9 mouse cellular contexts compared by ENCODE assay signal in genomic region chr12:67220641-67221231, GRCm38 (mm10). TPM values are rescaled to one million over a fixed set of nuclear protein-coding genes. Genes with fewer than 3 reads are reported as not detected.
DNase-seq lines count a peak whose midpoint lies in the region; ATAC-seq and TF ChIP-seq lines count a peak whose summit lies in the region.
"Had no signal": no experiment of that assay in that cellular context is flagged by ENCODE, and none has a peak within 500 bp of the region (broad histone marks: within the 10 kb centered on the region; RNA-seq: fewer than 3 reads in every experiment).

No protein-coding gene starts in this region.

- H3K4me3 ChIP-seq in forebrain, embryonic 16.5 days (replicated peaks; ENCODE audit: low read length): peak overlapping the region; percentile 86
- H3K4me3 ChIP-seq in hindbrain, postnatal 0 days (ENCODE audit: low read length): peak overlapping the region; percentile 68
- peak overlapping the region; percentile 56 for H3K4me3 ChIP-seq in limb, embryonic 11.5 days (ENCODE audit: low read depth, low read length)
- H3K4me3 ChIP-seq: erythroblast, embryonic 14.5 days had no signal

- H3K9ac ChIP-seq in forebrain, embryonic 16.5 days (replicated peaks; ENCODE audit: low read depth, low read length): peak overlapping the region; percentile 92
- peak overlapping the region; percentile 73 for H3K9ac ChIP-seq in hindbrain, postnatal 0 days (replicated peaks; ENCODE audit: low read length)
- H3K9ac ChIP-seq in limb, embryonic 11.5 days (ENCODE audit: low read length): no peak overlapping the region

- WGBS in forebrain, embryonic 16.5 days: under 1% methylated on average over 40 of the region's 43 CpGs
- WGBS in hindbrain, postnatal 0 days: 1% methylated on average over 43 of the region's 43 CpGs
- WGBS in limb, embryonic 11.5 days: under 1% methylated on average over 43 of the region's 43 CpGs

- peak overlapping the region; percentile 90 for H3K4me2 ChIP-seq in forebrain, embryonic 16.5 days (ENCODE audit: low read length)
- peak overlapping the region; percentile 78 for H3K4me2 ChIP-seq in hindbrain, postnatal 0 days (ENCODE audit: low read depth, low read length)
- H3K4me2 ChIP-seq in limb, embryonic 11.5 days (ENCODE audit: low read depth, severe bottlenecking): peak overlapping the region; percentile 99

- H3K27me3 ChIP-seq in forebrain, embryonic 16.5 days (replicated peaks; ENCODE audit: control insufficient read depth, insufficient read depth, low read length): no peaks in the 10 kb centered on the region
- no peaks in the 10 kb centered on the region for H3K27me3 ChIP-seq in hindbrain, postnatal 0 days (ENCODE audit: insufficient read depth, low read length)
- peaks cover 40% of the 10 kb centered on the region for H3K27me3 ChIP-seq in limb, embryonic 11.5 days (ENCODE audit: control insufficient read depth, insufficient read depth, low read length)

- TF ChIP-seq CTCF in hindbrain, postnatal 0 days (IDR thresholded peaks at IDR 0.05; ENCODE audit: low read depth): peak; percentile 6; the same call in 1 of the 2 replicates

- ATAC-seq in forebrain, embryonic 16.5 days: peak; percentile 53
- ATAC-seq in hindbrain, postnatal 0 days: peak; percentile 52
- 0 out of 2 replicates have a peak, but pooled peaks have one; percentile 17 for ATAC-seq in limb, embryonic 11.5 days (ENCODE audit: insufficient number of reproducible peaks, low FRiP score, low TSS enrichment, low read depth)

- peak overlapping the region; percentile 92 for H3K27ac ChIP-seq in forebrain, embryonic 16.5 days (ENCODE audit: low read length)
- peak overlapping the region; percentile 94 for H3K27ac ChIP-seq in hindbrain, postnatal 0 days
- H3K27ac ChIP-seq in limb, embryonic 11.5 days (replicated peaks; ENCODE audit: low read depth, low read length): no peak overlapping the region

- H3K9me3 ChIP-seq in forebrain, embryonic 16.5 days (ENCODE audit: control insufficient read depth, low read length): no peaks in the 10 kb centered on the region
- no peaks in the 10 kb centered on the region for H3K9me3 ChIP-seq in hindbrain, postnatal 0 days (ENCODE audit: low read length)
- H3K9me3 ChIP-seq in limb, embryonic 11.5 days (ENCODE audit: control insufficient read depth, low read length): no peaks in the 10 kb centered on the region

- peaks cover 13% of the 10 kb centered on the region for H3K4me1 ChIP-seq in forebrain, embryonic 16.5 days (replicated peaks; ENCODE audit: control insufficient read depth, insufficient read depth, low read length)
- no peaks in the 10 kb centered on the region for H3K4me1 ChIP-seq in hindbrain, postnatal 0 days (ENCODE audit: insufficient read depth, low read length)
- no peaks in the 10 kb centered on the region for H3K4me1 ChIP-seq in limb, embryonic 11.5 days (ENCODE audit: control insufficient read depth, insufficient read depth, low read length)

- H3K36me3 ChIP-seq in forebrain, embryonic 16.5 days (ENCODE audit: control insufficient read depth, insufficient read depth): no peaks in the 10 kb centered on the region
- H3K36me3 ChIP-seq in hindbrain, postnatal 0 days (ENCODE audit: insufficient read depth, low read length): no peaks in the 10 kb centered on the region
- H3K36me3 ChIP-seq in limb, embryonic 11.5 days (ENCODE audit: control insufficient read depth, insufficient read depth, low read length): no peaks in the 10 kb centered on the region

- peak; percentile 18 for DNase-seq in adrenal gland, postnatal 10 days
- DNase-seq in cerebellum, adult 11-12 months: peak; percentile 16
- DNase-seq in hindbrain, postnatal 0 days (ENCODE audit: low spot score): peak; percentile 75
- peak; percentile 46 for DNase-seq in limb, embryonic 11.5 days (ENCODE audit: low spot score)
- peak; percentile 79 for DNase-seq in retina, postnatal 1 day
- no peak for DNase-seq in ovary, postnatal 10 days (ENCODE audit: low spot score)
- DNase-seq in lung, adult 18-20 months: no peak

RNA-seq across cellular contexts. Expression of gene Mdga2, which starts 1.6 kb away (rescaled TPM):
- total RNA-seq in adrenal gland, postnatal 10 days (2021): 1 to 10 TPM; 1.3 to 2.5 TPM
- polyA plus RNA-seq in forebrain, embryonic 16.5 days (2015; fragmentation: Nextera tagmentation; extraction: Ambion mirVana): 30.3 and 35.3 TPM in 2 replicates
- total RNA-seq in hindbrain, postnatal 0 days (2014; rRNA removed): 33.8 and 57.3 TPM in 2 replicates
- 43.7 and 44.9 TPM in 2 replicates for polyA plus RNA-seq in hindbrain, postnatal 0 days (2015; fragmentation: Nextera tagmentation; extraction: Ambion mirVana)
- polyA plus RNA-seq in limb, embryonic 11.5 days (2014; fragmentation: Nextera tagmentation; extraction: Ambion mirVana): 0.48 and 0.79 TPM in 2 replicates
- polyA plus RNA-seq: erythroblast, embryonic 14.5 days had no signal

Comparison
In these comparisons a context has a peak if more than half of its experiments do, and no peak if none do; other contexts are left out.
1. DNase-seq: peak in adrenal gland, postnatal 10 days (single experiment), cerebellum, adult 11-12 months (single experiment), hindbrain, postnatal 0 days (single experiment), limb, embryonic 11.5 days (single experiment) and retina, postnatal 1 day (single experiment); none in ovary, postnatal 10 days (single experiment) and lung, adult 18-20 months (0 of 2).
2. RNA of gene Mdga2, which starts 1.6 kb away (polyA plus RNA-seq): 43.7 to 44.9 TPM in hindbrain, postnatal 0 days and 30.3 to 35.3 TPM in forebrain, embryonic 16.5 days; 0.48 to 0.79 TPM in limb, embryonic 11.5 days; every median in the first group is over 10 times any median in the second.
3. Peak in every context shown above with its lines, with median percentiles within 50 percentile points of each other: ATAC-seq, H3K4me2 ChIP-seq and H3K4me3 ChIP-seq.